Mouse (Mus musculus): Measurements from ENCODE around the gene Olfr642.

Gene Olfr642

GRCm38 (mm10) chr7:104052566-104052965 lies at the start of gene Olfr642:
Gene Olfr642, minus strand, starts transcription at chr7:104052666.
- no peak for DNase-seq

GRCm38 (mm10) chr7:104085365-104085764 lies 32.9 kb upstream of the Olfr642 start, which contains the start of gene Olfr645:
Gene Olfr645, minus strand, starts transcription at chr7:104085465.
- DNase-seq, result no peak

GRCm38 (mm10) chr7:104071769-104072168 lies 19.3 kb upstream of the Olfr642 start, which contains the start of gene Olfr644:
Gene Olfr644, minus strand, starts transcription at chr7:104071869.
- no peak for DNase-seq

GRCm38 (mm10) chr7:104061345-104061744 lies 8.9 kb upstream of the Olfr642 start, which contains the start of gene 4930516K23Rik:
Gene 4930516K23Rik, minus strand, starts transcription at chr7:104061445.
- DNase-seq, result no peak

- no peak for DNase-seq
These were observed 6.7 kb upstream of the Olfr642 start for GRCm38 (mm10) chr7:104059215-104059614.

- no peak for DNase-seq
These were observed 1.7 kb downstream of the Olfr642 start for GRCm38 (mm10) chr7:104050745-104051144.

GRCm38 (mm10) chr7:104035145-104035544 lies 17.3 kb downstream of the Olfr642 start, which contains the start of gene Olfr641:
Gene Olfr641, plus strand, starts transcription at chr7:104035445.
- DNase-seq, result no peak

GRCm38 (mm10) chr7:104026978-104027377 lies 25.5 kb downstream of the Olfr642 start:
- DNase-seq, result no peak

DNA sequence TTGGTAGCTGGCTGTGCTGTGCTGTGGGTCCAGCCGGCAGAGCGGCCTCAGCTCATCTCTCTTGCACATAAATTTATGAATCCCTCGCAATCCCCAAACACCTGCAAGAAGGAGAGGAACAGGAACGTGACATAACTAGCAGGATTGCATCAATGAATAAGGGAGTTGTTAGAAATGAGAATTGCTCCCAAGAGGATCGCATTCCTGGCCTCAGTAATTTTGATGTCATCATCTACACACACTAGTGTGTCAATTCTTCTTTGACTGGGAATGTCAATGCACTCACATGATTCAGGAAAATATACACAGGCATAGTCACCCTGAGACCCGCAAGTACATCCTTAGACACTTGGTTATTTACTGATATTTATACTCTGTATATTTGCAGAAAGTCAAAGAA lies 27.0 kb downstream of the Olfr642 start, which contains the start of gene Olfr640:
TSS of gene Olfr640 (minus strand) at position 101 of the 400 bp plus-strand sequence.
- DNase-seq, result no peak

- DNase-seq, result no peak
These were observed 30.8 kb downstream of the Olfr642 start for GRCm38 (mm10) chr7:104021651-104022050.

DNA sequence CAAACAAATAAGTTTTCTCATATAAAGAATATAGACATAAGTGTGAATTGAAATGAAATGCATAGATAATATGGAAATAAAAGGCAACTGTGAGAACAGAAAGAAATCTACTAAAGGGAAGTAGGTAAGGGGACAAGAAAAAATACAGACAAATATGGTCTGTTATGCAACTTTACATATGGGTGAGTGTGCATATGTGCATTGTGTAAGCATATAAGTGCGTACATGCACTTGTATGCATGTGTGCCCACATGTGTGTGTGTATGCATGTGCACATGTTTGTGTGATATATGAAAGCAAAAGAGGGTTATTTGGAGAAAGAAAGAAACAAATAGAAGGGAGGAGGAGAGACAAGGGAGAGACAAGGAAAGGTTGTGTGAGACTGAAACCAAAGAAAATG lies 33.5 kb downstream of the Olfr642 start:
- DNase-seq, result no peak

DNA sequence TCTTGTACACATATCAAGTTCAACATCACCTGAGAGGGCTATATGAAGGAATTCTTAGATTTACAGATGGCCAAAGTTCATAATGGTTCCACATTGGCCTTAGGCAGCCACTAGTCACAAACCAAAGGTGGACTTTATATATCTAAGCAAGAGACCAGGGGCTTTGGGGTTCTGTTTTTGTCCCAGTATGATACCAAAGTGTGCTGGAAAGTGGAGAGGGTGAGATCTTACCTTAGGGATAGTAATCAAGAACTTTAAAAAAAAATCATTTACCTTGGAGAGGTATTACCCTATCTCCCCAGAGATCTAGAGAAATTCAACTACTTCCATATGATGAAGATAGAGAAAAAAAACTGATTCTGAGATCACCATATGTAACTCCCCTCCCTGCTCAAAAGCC lies 35.3 kb downstream of the Olfr642 start, which contains the start of gene Olfr639:
TSS of gene Olfr639 (minus strand) at position 101 of the 400 bp plus-strand sequence.
- DNase-seq, result no peak

GRCm38 (mm10) chr7:103999124-103999523 lies 53.3 kb downstream of the Olfr642 start:
- no peak for DNase-seq

DNA sequence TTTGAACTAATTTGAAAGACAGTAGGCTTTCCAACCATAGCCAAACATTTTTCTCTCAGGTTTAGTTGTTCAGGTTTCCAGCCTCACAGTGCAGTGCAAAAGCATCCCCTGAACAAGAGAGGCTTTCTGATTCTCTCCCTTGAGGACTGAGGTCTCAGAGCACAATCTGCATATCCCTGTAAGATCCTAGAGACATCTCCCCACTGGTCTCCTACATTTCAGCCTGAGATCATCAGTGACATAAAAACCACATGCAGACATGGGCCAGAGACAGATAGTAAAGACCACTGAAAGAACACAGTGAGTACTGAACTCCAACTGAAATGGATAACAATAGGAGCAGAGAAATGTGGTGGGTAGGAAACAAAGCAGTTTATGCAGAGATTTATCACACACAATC lies 54.0 kb downstream of the Olfr642 start, which contains the start of gene Olfr638:
TSS of gene Olfr638 (plus strand) at position 301 of the 400 bp plus-strand sequence.
- DNase-seq, result no peak
